Mouse (Mus musculus): Measurements from ENCODE around the gene Sphk2. TPM values are rescaled to one million over a fixed set of nuclear protein-coding genes. Genes with fewer than 3 reads are reported as not detected.
"Not testable (repeated sequence)": the region's sequence is repeated elsewhere in the genome, so short reads cannot be mapped to it uniquely, and the experiment has no call there.

The Sphk2 gene
- total RNA-seq, 2 experiments from 2014 or later, result 29.9 to 30.0 TPM

DNA sequence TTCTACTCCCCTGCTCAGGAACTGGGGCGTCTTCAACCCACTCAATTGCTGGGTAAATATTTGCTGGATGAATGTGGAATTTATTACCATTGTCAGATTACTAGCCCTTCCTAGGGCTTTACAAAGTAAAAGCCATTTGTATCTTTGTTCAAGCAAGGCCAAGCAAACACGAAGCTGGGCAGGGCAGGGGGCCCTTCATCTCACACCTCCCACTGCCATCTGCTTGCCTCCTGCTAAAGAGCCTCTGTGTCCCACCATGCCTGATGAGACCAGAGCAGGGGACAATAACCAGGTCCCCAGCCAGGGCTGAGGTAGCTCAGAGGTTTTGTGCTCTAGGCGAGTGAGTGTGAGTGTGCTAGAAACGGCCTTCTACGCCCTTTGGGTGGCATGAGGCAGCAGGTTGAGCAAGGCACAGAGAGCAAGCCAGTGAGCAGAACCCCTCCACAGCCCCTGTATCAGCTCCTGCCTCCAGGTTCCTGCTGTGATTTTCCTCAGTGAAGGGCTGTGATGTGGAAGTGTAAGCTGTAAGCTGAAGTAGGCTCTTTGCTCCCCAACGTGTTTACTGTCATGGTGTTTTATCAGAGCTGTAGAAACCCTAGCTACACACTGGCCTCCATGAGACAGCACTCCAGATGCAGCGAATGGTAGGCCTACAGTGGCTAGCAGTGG lies 40.0 kb downstream of the Sphk2 start:
- DNase-seq (ENCODE audit: low spot score in 2 of 2), result no peak
- intact Hi-C loops (cut with DNase I), result no loop called here

GRCm38 (mm10) chr7:45668921-45669320 lies 48.9 kb downstream of the Sphk2 start:
- intact Hi-C loops (cut with DNase I), result no loop called here
- no peak for DNase-seq (ENCODE audit: low spot score in 2 of 2)

GRCm38 (mm10) chr7:45667761-45668160 lies 50.0 kb downstream of the Sphk2 start:
- intact Hi-C loops (cut with DNase I), result no loop called here
- DNase-seq (ENCODE audit: low spot score in 2 of 2), result no peak

DNA sequence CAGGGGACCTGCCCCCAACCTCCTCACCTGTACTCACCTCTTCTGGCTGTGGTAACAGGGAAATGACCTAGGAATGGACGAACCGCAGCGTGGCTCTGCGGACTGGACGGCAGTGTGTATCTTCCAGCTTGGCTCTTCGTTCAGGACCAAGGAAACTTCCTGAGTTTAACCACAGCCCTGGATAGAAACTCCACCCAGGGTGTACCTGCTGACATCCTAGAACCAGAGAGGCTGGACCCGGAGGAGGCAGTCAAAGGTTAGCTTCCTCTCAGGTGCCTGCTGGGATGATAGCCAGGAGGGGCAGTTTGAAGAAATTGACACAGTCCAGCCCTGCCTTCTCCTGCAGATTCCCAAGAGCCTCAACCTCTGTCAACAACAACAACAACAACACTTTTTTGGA lies 51.6 kb downstream of the Sphk2 start, which contains the start of gene Fut2:
Gene Fut2, minus strand, starts transcription at position 234 of the 400 bp plus-strand sequence.
- intact Hi-C loops (cut with DNase I), result no loop called here

GRCm38 (mm10) chr7:45665303-45666138 lies 52.3 kb downstream of the Sphk2 start:
- intact Hi-C loops (cut with DNase I), result no loop called here
- DNase-seq (ENCODE audit: low spot score in 2 of 2), result no peak

More for the DNA sequence above, 51.6 kb downstream of the Sphk2 start, which contains the start of gene Fut2:
- no peak for DNase-seq (ENCODE audit: low spot score in 2 of 2)

GRCm38 (mm10) chr7:45661702-45662101 lies 56.1 kb downstream of the Sphk2 start:
- intact Hi-C loops (cut with DNase I); DNase-seq (ENCODE audit: low spot score in 2 of 2): not testable (repeated sequence)

DNA sequence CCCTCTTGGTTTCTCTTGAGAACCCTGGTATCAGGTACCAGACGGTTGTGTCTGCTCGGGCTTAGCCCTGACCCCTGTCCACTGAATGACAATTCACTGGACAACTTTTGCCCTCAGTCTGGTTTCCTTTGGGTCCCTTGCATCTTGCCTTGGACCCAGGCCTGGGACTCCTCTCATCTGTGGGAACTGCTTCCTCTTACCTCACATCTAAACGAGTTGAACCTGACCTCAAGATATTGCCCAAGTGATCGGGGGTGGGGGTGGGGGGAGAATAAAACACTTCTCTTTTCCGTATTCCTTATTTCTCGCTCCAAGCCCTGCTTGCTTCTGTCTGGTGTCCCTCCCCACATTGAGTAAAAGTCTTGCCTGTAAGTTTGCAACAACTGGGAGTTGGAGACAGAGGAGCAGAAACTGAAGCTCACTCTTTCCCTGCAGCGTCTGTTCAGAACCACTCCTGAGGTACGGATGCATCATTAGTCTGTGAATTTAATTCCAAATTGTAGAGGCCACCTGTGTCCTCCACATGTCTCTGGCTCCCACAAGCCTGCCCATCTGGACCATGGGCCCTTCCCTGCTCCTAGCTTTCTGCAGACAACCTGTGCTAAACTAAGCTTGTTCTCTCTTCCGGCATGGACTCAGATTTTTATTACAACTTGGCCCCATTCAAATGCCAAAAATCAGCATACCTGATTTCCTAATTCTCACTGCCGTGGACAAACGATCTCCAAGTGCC lies 56.9 kb downstream of the Sphk2 start:
- DNase-seq (ENCODE audit: low spot score in 2 of 2), result no peak
- intact Hi-C loops (cut with DNase I), result no loop called here

Other genes with a start within 250 kb of the Sphk2 start
- gene Tulp2, start 236.1 kb downstream of the Sphk2 start, total RNA-seq (2021), result not detected
- gene Gm45808, start 231.2 kb downstream of the Sphk2 start, total RNA-seq (2021), result under 1 TPM in 1 of 2 experiments, not detected in 1; 0.57 TPM
- gene Dhdh, start 229.2 kb downstream of the Sphk2 start, total RNA-seq (2021), result 1 to 10 TPM; 4.0 to 4.8 TPM
- 10 to 100 TPM; 96.8 to 98.9 TPM for gene Nucb1, start 207.6 kb downstream of the Sphk2 start, total RNA-seq (2021)
- 10 to 100 TPM; 24.2 to 31.3 TPM for gene Ppp1r15a, start 191.7 kb downstream of the Sphk2 start, total RNA-seq (2021)
- gene Plekha4, start 191.7 kb downstream of the Sphk2 start, total RNA-seq (2021), result 1 to 10 TPM; 3.7 to 5.2 TPM
- under 1 TPM in 1 of 2 experiments, not detected in 1; 0.39 TPM for gene Hsd17b14, start 163.1 kb downstream of the Sphk2 start, total RNA-seq (2021)
- gene Bcat2, start 147.8 kb downstream of the Sphk2 start, total RNA-seq (2021), result 10 to 100 TPM; 18.8 to 27.5 TPM
- not detected for gene Fgf21, start 102.5 kb downstream of the Sphk2 start, total RNA-seq (2021)
- gene Fut1, start 100.7 kb downstream of the Sphk2 start, total RNA-seq (2021), result not detected
- not detected for gene Izumo1, start 96.2 kb downstream of the Sphk2 start, total RNA-seq (2021)
- 1 to 10 TPM; 6.9 to 8.0 TPM for gene Rasip1, start 90.5 kb downstream of the Sphk2 start, total RNA-seq (2021)
- gene Mamstr, start 78.0 kb downstream of the Sphk2 start, total RNA-seq (2021), result 1 to 10 TPM; 4.1 to 5.1 TPM
- gene Fut2, start 51.6 kb downstream of the Sphk2 start, total RNA-seq (2021), result under 1 TPM in 1 of 2 experiments, not detected in 1; 0.63 TPM
- gene Ntn5, start 34.0 kb downstream of the Sphk2 start, total RNA-seq (2021), result 1 to 10 TPM; 4.2 to 5.7 TPM
- gene Sec1, start 23.6 kb downstream of the Sphk2 start, total RNA-seq (2021), result under 1 TPM; 0.37 to 0.48 TPM
- gene Car11, start 18.2 kb downstream of the Sphk2 start, total RNA-seq (2021), result 100 to 1,000 TPM; 209 to 228 TPM
- gene Dbp, start 12.9 kb downstream of the Sphk2 start, total RNA-seq (2021), result 100 to 1,000 TPM; 128 to 138 TPM
- gene Rpl18, start 2.5 kb downstream of the Sphk2 start, total RNA-seq (2021), result 100 to 1,000 TPM; 284 to 337 TPM
- gene Fam83e, start 3.2 kb upstream of the Sphk2 start, total RNA-seq (2021), result not detected
- gene Spaca4, start 7.8 kb upstream of the Sphk2 start, total RNA-seq (2021), result not detected
- gene Lmtk3, start 65.7 kb upstream of the Sphk2 start, total RNA-seq (2021), result 100 to 1,000 TPM; 225 to 267 TPM
- gene Sult2b1, start 66.7 kb upstream of the Sphk2 start, total RNA-seq (2021), result 10 to 100 TPM; 11.4 to 13.8 TPM
- gene Cyth2, start 96.6 kb upstream of the Sphk2 start, total RNA-seq (2021), result 100 to 1,000 TPM; 199 to 210 TPM
- 1 to 10 TPM; 2.3 to 3.0 TPM for gene Kcnj14, start 106.8 kb upstream of the Sphk2 start, total RNA-seq (2021)
- 10 to 100 TPM; 19.5 to 21.0 TPM for gene Grwd1, start 112.9 kb upstream of the Sphk2 start, total RNA-seq (2021)
- gene Kdelr1, start 154.8 kb upstream of the Sphk2 start, total RNA-seq (2021), result 10 to 100 TPM; 71.0 to 80.0 TPM
- gene Grin2d, start 160.4 kb upstream of the Sphk2 start, total RNA-seq (2021), result 10 to 100 TPM; 10.2 to 12.3 TPM
- not detected for gene Syngr4, start 178.7 kb upstream of the Sphk2 start, total RNA-seq (2021)
- gene Tmem143, start 178.9 kb upstream of the Sphk2 start, total RNA-seq (2021), result 10 to 100 TPM; 21.8 to 22.0 TPM
- 1 to 10 TPM; 2.9 to 4.1 TPM for gene Emp3, start 203.4 kb upstream of the Sphk2 start, total RNA-seq (2021)
- 1 to 10 TPM; 2.3 to 2.9 TPM for gene Ccdc114, start 206.1 kb upstream of the Sphk2 start, total RNA-seq (2021)

Data from left cerebral cortex, postnatal 36 days (tissue).